Mouse (Mus musculus) heart, postnatal 0 days (tissue): ENCODE results near the gene Ppp2r2c. TPM values are rescaled to one million over a fixed set of nuclear protein-coding genes. Genes with fewer than 3 reads are reported as not detected.

Experiments used
- ATAC-seq: fragments of 200-750 bp; cut with Nextera tagmentation; 2 replicates; pipeline ENCODE4 v1.8.0; 2017; ENCODE audit warnings: low read depth, moderate number of reproducible peaks, moderate library complexity; ENCODE audit not compliant: insufficient read depth
- DNase-seq: peaks from one replicate; pipeline ENCODE4 v3.0.0-alpha.2; 2016; ENCODE audit warnings: low spot score
- H3K27ac ChIP-seq: fragments of 300-500 bp; sonication (generic); 2 replicates; pipeline ENCODE4 v1.5.1; 2014; ENCODE audit warnings: low read depth, mild to moderate bottlenecking
- H3K27me3 ChIP-seq: fragments of 300-500 bp; sonication (generic); 2 replicates; pipeline ENCODE4 v1.6.1; 2014; ENCODE audit warnings: low read length, mixed read lengths; ENCODE audit not compliant: control insufficient read depth, insufficient read depth
- H3K36me3 ChIP-seq: fragments of 300-500 bp; sonication (generic); replicated peaks from 2 replicates; pipeline ENCODE4 v1.6.1; 2014; ENCODE audit warnings: low read length, mixed read lengths; ENCODE audit not compliant: control insufficient read depth, insufficient read depth
- H3K4me1 ChIP-seq: fragments of 300-500 bp; sonication (generic); 2 replicates; pipeline ENCODE4 v1.6.1; 2014; ENCODE audit warnings: antibody characterized with exemption; ENCODE audit not compliant: control insufficient read depth, insufficient read depth
- H3K4me2 ChIP-seq: fragments of 300-500 bp; sonication (generic); 2 replicates; pipeline ENCODE4 v1.6.1; 2014; ENCODE audit warnings: low read depth, mild to moderate bottlenecking, low read length, moderate library complexity
- H3K4me3 ChIP-seq: fragments of 300-500 bp; sonication (generic); 2 replicates; pipeline ENCODE4 v1.5.1; 2014; ENCODE audit warnings: low read depth, low read length
- H3K9ac ChIP-seq: fragments of 300-500 bp; sonication (generic); replicated peaks from 2 replicates; pipeline ENCODE4 v1.6.1; 2014; ENCODE audit warnings: low read depth, low read length, mixed read lengths
- H3K9me3 ChIP-seq: fragments of 300-500 bp; sonication (generic); replicated peaks from 2 replicates; pipeline ENCODE4 v1.6.1; 2016; ENCODE audit warnings: low read length; ENCODE audit not compliant: control insufficient read depth
- CTCF ChIP-seq: IDR thresholded peaks from 2 replicates; pipeline ENCODE4 v1.5.1; 2016; ENCODE audit warnings: antibody characterized with exemption, control low read depth, low read depth
- EP300 ChIP-seq: IDR thresholded peaks from 2 replicates; pipeline ENCODE4 v1.6.1; 2016; ENCODE audit warnings: antibody characterized with exemption, low read depth
- WGBS: fragments of 180-500 bp; shearing (Covaris S2); extraction: QIAGEN DNeasy Blood & Tissue Kit; methylation state at CpG from one replicate; pipeline ENCODE4 v1.1.7; 2014; 5-methylcytosine and 5-hydroxymethylcytosine counted together
- polyA plus RNA-seq: library from polyadenylated mRNA; unstranded; fragments of >200 nt; fragmentation: Nextera tagmentation; extraction: Ambion mirVana; gene quantifications from 2 replicates; pipeline ENCODE4 v1.2.1, GENCODE M21; 2015
- total RNA-seq: library from RNA; depleted of rRNA; stranded (reverse); fragments of >200 nt; gene quantifications from 2 replicates; pipeline ENCODE4 v1.2.3, GENCODE M21; 2014; ENCODE audit warnings: low replicate concordance

The Ppp2r2c gene
- total and polyA plus RNA-seq, 2 experiments from 2014 or later, result not detected

DNA sequence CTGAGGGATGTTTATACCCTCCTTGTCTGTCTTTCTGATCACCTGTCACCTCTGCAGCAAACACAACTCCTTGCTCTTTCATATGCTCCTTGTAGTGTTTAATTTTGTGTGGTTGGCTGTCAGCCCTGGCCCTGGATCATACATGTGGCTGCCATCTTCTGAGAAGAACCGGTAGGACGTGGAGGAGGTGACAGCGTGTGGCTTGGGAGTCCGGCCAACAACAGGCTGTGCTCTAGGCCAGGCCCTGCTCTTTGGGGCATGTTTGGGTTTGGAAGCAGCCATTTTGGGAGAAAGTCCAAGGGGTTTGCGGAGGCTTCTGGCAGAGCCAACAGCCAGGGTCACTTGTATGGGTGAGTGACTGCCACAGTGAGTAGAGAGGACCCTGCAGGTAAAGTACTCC, 12.3 kb downstream of the Ppp2r2c start:
- DNase-seq (no peak), ATAC-seq (no peak)
- Histone ChIP-seq H3K27ac (no peak overlapping the region), H3K36me3 (no peaks in the 10 kb centered on the region), H3K4me2 (no peak overlapping the region), H3K4me1 (no peaks in the 10 kb centered on the region), H3K4me3 (no peak overlapping the region), H3K9me3 (no peaks in the 10 kb centered on the region), H3K27me3 (0 out of 2 replicates have a peak, but pooled peaks cover 4% of the 10 kb centered on the region), H3K9ac (no peak overlapping the region)
- TF ChIP-seq CTCF (no peak), EP300 (no peak)
- WGBS, result 77% methylated on average over 5 of the region's 5 CpGs

DNA sequence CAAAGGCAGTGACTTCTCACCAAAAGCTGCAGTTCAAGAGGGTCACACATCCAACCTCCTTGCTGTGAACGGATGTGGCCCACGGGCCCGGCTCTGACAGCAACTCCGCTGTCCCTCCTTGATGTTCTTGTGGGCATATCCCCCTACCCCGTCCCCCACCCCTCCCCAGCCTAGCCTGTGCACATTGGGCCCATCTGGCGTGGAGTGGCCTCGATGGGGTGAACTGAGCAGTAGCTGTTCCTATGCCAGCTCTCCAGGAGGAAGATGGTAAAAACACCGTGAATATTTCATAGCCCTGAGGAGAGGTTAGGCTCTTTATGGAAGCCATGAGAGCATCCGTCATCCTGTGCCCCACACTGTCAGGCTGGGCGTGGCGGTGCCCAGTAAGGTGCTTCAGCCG, 15.2 kb downstream of the Ppp2r2c start:
- TF ChIP-seq EP300 (no peak), CTCF (no peak)
- no peaks in the 10 kb centered on the region for H3K4me1 ChIP-seq
- H3K36me3 ChIP-seq, result no peaks in the 10 kb centered on the region
- H3K27me3 ChIP-seq, result no peaks in the 10 kb centered on the region
- H3K4me3 ChIP-seq, result no peak overlapping the region
- no peak overlapping the region for H3K27ac ChIP-seq
- 79% methylated on average over 12 of the region's 12 CpGs for WGBS
- no peak for ATAC-seq
- no peak for DNase-seq
- H3K4me2 ChIP-seq, result no peak overlapping the region
- no peaks in the 10 kb centered on the region for H3K9me3 ChIP-seq
- no peak overlapping the region for H3K9ac ChIP-seq

DNA sequence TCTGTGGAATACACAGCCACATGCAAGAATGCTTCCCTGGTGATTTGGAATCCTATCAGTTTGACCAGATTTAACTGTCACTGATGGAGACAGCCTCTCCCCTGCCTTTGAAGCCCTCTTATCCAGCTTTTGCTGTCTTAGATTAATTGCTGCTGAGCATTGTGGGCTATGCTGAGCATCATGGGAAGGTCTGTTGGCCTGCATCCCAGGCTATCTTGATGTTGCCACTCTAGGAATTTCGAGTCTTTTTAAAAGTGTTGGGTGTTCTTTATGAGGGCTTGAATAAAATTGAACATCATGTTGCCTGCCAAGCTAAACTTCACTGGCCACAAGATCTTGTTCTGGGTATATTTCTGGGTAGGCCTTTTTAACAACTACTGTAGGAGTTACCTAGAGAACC, 16.8 kb downstream of the Ppp2r2c start:
- WGBS, result 33% methylated on average over 1 of the region's 1 CpGs

DNA sequence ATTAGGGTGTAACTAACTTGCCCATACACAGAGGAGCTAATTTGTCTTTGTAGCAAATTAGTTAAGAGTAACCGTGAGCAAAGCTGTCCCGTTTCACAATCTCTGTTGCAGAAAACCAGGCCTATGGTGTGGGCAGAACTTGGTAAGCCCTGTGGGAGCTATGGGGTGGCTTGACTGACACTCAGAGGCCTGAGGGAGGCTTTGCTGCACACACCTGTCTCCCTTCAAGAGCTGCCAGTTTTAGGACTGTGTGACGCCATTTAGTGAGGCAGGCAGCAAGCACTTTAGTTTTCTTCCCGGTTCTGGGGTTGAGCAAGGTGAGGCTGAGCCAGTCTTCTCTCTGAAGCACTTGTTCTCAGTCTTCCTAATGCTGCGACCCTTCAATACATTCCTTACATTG, 17.3 kb downstream of the Ppp2r2c start:
- no peak overlapping the region for H3K27ac ChIP-seq
- no peak overlapping the region for H3K9ac ChIP-seq
- H3K4me2 ChIP-seq, result no peak overlapping the region
- WGBS, result 74% methylated on average over 5 of the region's 5 CpGs
- H3K4me1 ChIP-seq, result no peaks in the 10 kb centered on the region
- DNase-seq, result no peak
- no peaks in the 10 kb centered on the region for H3K9me3 ChIP-seq
- TF ChIP-seq EP300 (no peak), CTCF (no peak)
- H3K36me3 ChIP-seq, result no peaks in the 10 kb centered on the region
- ATAC-seq, result no peak
- no peak overlapping the region for H3K4me3 ChIP-seq
- no peaks in the 10 kb centered on the region for H3K27me3 ChIP-seq

More for the DNA sequence above, 16.8 kb downstream of the Ppp2r2c start:
- H3K4me3 ChIP-seq, result no peak overlapping the region
- DNase-seq (no peak), ATAC-seq (no peak)
- no peaks in the 10 kb centered on the region for H3K27me3 ChIP-seq
- H3K36me3 ChIP-seq, result no peaks in the 10 kb centered on the region
- no peak overlapping the region for H3K9ac ChIP-seq
- no peak overlapping the region for H3K27ac ChIP-seq
- H3K4me2 ChIP-seq, result no peak overlapping the region
- H3K9me3 ChIP-seq, result no peaks in the 10 kb centered on the region
- H3K4me1 ChIP-seq, result no peaks in the 10 kb centered on the region
- TF ChIP-seq EP300, result no peak
- TF ChIP-seq CTCF, result no peak

DNA sequence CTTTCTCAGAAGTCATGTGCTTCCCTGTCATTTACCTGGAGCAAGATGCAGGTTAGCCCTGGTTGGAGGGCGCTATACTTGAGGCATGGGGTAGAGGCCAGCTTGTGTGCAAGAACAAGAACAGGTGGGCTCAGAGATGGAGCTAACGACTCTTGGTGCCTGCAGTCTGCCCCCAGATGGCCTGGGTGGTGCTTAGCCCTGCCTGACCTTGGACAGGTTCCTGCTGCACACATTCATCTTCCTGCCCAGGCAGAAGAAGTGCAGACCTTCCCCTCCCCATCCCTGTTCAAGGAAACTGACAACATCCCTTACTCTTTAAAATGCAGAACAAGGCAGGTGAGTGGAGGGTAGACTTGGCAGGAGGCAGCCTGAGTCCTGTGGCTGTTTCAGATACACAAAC, 18.0 kb downstream of the Ppp2r2c start:
- Histone ChIP-seq H3K27me3 (no peaks in the 10 kb centered on the region), H3K4me2 (no peak overlapping the region), H3K9me3 (no peaks in the 10 kb centered on the region), H3K4me1 (no peaks in the 10 kb centered on the region), H3K36me3 (no peaks in the 10 kb centered on the region), H3K9ac (no peak overlapping the region), H3K4me3 (no peak overlapping the region), H3K27ac (no peak overlapping the region)
- DNase-seq, result no peak
- TF ChIP-seq CTCF, result no peak
- TF ChIP-seq EP300, result no peak
- ATAC-seq, result no peak
- 64% methylated on average over 2 of the region's 2 CpGs for WGBS

- Histone ChIP-seq H3K27me3 (no peaks in the 10 kb centered on the region), H3K36me3 (no peaks in the 10 kb centered on the region), H3K27ac (no peak overlapping the region), H3K4me2 (no peak overlapping the region), H3K9ac (no peak overlapping the region), H3K9me3 (no peaks in the 10 kb centered on the region), H3K4me1 (no peaks in the 10 kb centered on the region), H3K4me3 (no peak overlapping the region)
- WGBS, result 57% methylated on average over 7 of the region's 7 CpGs
- DNase-seq (no peak), ATAC-seq (no peak)
- TF ChIP-seq CTCF, result no peak
- no peak for TF ChIP-seq EP300
Observed at GRCm38 (mm10) chr5:36886852-36887283, 18.6 kb downstream of the Ppp2r2c start.
